Mouse (Mus musculus) cerebellum, postnatal 10 days (tissue): ENCODE data around the gene Twf2.

Experiments used
- DNase-seq, 2 experiments: peaks; one replicate each; pipeline ENCODE4 v3.0.0; 2021; ENCODE audit warnings: mixed read lengths in 2 of 2

Twf2 gene

GRCm38 (mm10) chr9:106242813-106243488, 40.0 kb downstream of the Twf2 start:
- peak; percentile 79 to 86 for DNase-seq

GRCm38 (mm10) chr9:106249550-106249949, 46.6 kb downstream of the Twf2 start:
- DNase-seq = peak in 1 of 2 experiments; percentile 43

GRCm38 (mm10) chr9:106250245-106250644, 47.3 kb downstream of the Twf2 start:
- no peak for DNase-seq

GRCm38 (mm10) chr9:106251066-106251465, 48.2 kb downstream of the Twf2 start:
- DNase-seq = no peak

- DNase-seq = no peak
These were observed 51.1 kb downstream of the Twf2 start for GRCm38 (mm10) chr9:106254001-106254400.

GRCm38 (mm10) chr9:106258412-106258811, 55.5 kb downstream of the Twf2 start:
- DNase-seq = no peak

GRCm38 (mm10) chr9:106258990-106259389, 56.1 kb downstream of the Twf2 start:
- no peak for DNase-seq

- no peak for DNase-seq
These were observed 58.1 kb downstream of the Twf2 start for GRCm38 (mm10) chr9:106261058-106261457.

GRCm38 (mm10) chr9:106261491-106261890, 58.6 kb downstream of the Twf2 start:
- no peak for DNase-seq

GRCm38 (mm10) chr9:106262075-106262474, 59.2 kb downstream of the Twf2 start:
- no peak for DNase-seq

GRCm38 (mm10) chr9:106263381-106263924, 60.5 kb downstream of the Twf2 start:
- DNase-seq = no peak
